Mouse (Mus musculus): ENCODE measurements around the gene Yars. TPM values are rescaled to one million over a fixed set of nuclear protein-coding genes. Genes with fewer than 3 reads are reported as not detected.

Yars gene
- total and polyA plus RNA-seq, 3 experiments, result 89.5 to 539 (median 179) TPM

GRCm38 (mm10) chr4:129190538-129190937, 978 bp downstream of the Yars start:
- peaks cover 6 to 16% of the 10 kb centered on the region in 2 experiments for H3K4me1 ChIP-seq (ENCODE audit: control insufficient read depth in 1 of 2, insufficient read depth in 2 of 2, low read length in 2 of 2)
- TF ChIP-seq NELFE (IDR thresholded peaks at IDR 0.05; ENCODE audit: low read depth, low read length) (no peak), POLR2A (IDR thresholded peaks at IDR 0.05; ENCODE audit: control insufficient read depth in 1 of 2, insufficient read depth in 1 of 2, low read depth in 1 of 2, low read length in 2 of 2, poor library complexity in 1 of 2) (0 out of 4 replicates have a peak, but pooled peaks of 1 of the 2 experiments have one; percentile 38)
- no peaks in the 10 kb centered on the region for H3K9me3 ChIP-seq (replicated peaks; ENCODE audit: insufficient read depth, low read length)
- peaks cover 23 to 26% of the 10 kb centered on the region in 2 experiments for H3K36me3 ChIP-seq (ENCODE audit: control insufficient read depth in 1 of 2, insufficient read depth in 2 of 2, low read length in 2 of 2)
- peak overlapping the region; percentile 62 to 88 for H3K4me3 ChIP-seq (ENCODE audit: control insufficient read depth in 1 of 2, insufficient read depth in 1 of 2, low read depth in 2 of 2, low read length in 2 of 2)
- peak overlapping the region; percentile 89 for H3K27ac ChIP-seq (ENCODE audit: control insufficient read depth, low read depth, low read length)
- peak; percentile 67 for DNase-seq (ENCODE audit: low read depth, low spot score)
- H3K27me3 ChIP-seq (ENCODE audit: control insufficient read depth in 1 of 2, insufficient read depth in 2 of 2, low read length in 2 of 2), result no peaks in the 10 kb centered on the region
- H3K79me2 ChIP-seq (ENCODE audit: control insufficient read depth, insufficient read depth, low read length, poor library complexity), result peaks cover 56% of the 10 kb centered on the region
- H3K9ac ChIP-seq (ENCODE audit: control insufficient read depth, low read depth, low read length, poor library complexity, severe bottlenecking), result peak overlapping the region; percentile 94

DNA sequence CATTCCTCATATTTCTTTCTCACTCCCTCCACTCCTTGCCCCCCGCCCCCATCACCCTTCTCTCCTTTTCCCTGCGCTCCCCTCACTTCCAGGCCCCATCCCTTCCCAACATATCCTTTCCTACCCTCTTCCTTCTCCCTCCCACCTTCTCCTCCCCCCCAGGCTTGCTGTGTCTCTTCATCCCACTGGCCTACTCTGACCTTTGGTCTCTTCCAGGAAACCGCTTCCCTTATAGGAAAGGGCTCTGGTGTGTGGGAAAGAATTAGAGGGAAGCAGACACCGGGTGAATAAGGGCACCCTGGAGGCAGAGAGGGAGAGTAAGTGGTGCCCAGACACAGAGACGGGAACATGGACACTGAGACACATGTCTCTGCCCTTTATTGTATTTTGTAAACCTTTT, 2.1 kb downstream of the Yars start:
- no peak for DNase-seq (ENCODE audit: low read depth, low spot score)
- Histone ChIP-seq H3K36me3 (ENCODE audit: control insufficient read depth in 1 of 2, insufficient read depth in 2 of 2, low read length in 2 of 2) (peaks cover 26 to 28% of the 10 kb centered on the region in 2 experiments), H3K79me2 (ENCODE audit: control insufficient read depth, insufficient read depth, low read length, poor library complexity) (peaks cover 58% of the 10 kb centered on the region), H3K4me3 (ENCODE audit: control insufficient read depth in 1 of 2, insufficient read depth in 1 of 2, low read depth in 2 of 2, low read length in 2 of 2) (no peak overlapping the region), H3K9ac (ENCODE audit: control insufficient read depth, low read depth, low read length, poor library complexity, severe bottlenecking) (no peak overlapping the region; the same call in 1 of the 2 replicates), H3K27ac (ENCODE audit: control insufficient read depth, low read depth, low read length) (no peak overlapping the region), H3K27me3 (ENCODE audit: control insufficient read depth in 1 of 2, insufficient read depth in 2 of 2, low read length in 2 of 2) (no peaks in the 10 kb centered on the region), H3K4me1 (ENCODE audit: control insufficient read depth in 1 of 2, insufficient read depth in 2 of 2, low read length in 2 of 2) (peaks cover 6 to 16% of the 10 kb centered on the region in 2 experiments), H3K9me3 (replicated peaks; ENCODE audit: insufficient read depth, low read length) (no peaks in the 10 kb centered on the region)
- TF ChIP-seq CHD2 (IDR thresholded peaks at IDR 0.05; ENCODE audit: low read length), result no peak
- no peak for TF ChIP-seq MAFK (IDR thresholded peaks at IDR 0.05; ENCODE audit: borderline replicate concordance, low read depth, low read length)
- TF ChIP-seq POLR2AphosphoS2 (IDR thresholded peaks at IDR 0.05; ENCODE audit: low read length), result no peak
- no peak for TF ChIP-seq MAX (IDR thresholded peaks at IDR 0.05; ENCODE audit: low read length)
- TF ChIP-seq KAT2A (conservative IDR thresholded peaks at IDR 0.05; ENCODE audit: low read depth, low read length), result no peak
- TF ChIP-seq ZKSCAN1 (IDR thresholded peaks at IDR 0.05; ENCODE audit: low read depth, low read length), result no peak
- no peak for TF ChIP-seq GATA1 (IDR thresholded peaks at IDR 0.05; ENCODE audit: low read depth, low read length)
- no peak for TF ChIP-seq E2F4 (IDR thresholded peaks at IDR 0.05; ENCODE audit: borderline replicate concordance, low read depth, low read length)
- TF ChIP-seq MYC (IDR thresholded peaks at IDR 0.05; ENCODE audit: low read depth, low read length), result no peak
- TF ChIP-seq EP300 (IDR thresholded peaks at IDR 0.05; ENCODE audit: low read depth in 1 of 2, low read length in 2 of 2), result no peak
- no peak for TF ChIP-seq ZC3H11A (IDR thresholded peaks at IDR 0.05; ENCODE audit: low read depth, low read length)
- TF ChIP-seq ZMIZ1 (IDR thresholded peaks at IDR 0.05; ENCODE audit: low read depth, low read length), result no peak
- no peak for TF ChIP-seq MAZ (IDR thresholded peaks at IDR 0.05; ENCODE audit: low read depth, low read length)
- no peak for TF ChIP-seq JUND (IDR thresholded peaks at IDR 0.05; ENCODE audit: low read depth, low read length)
- TF ChIP-seq TCF12 (IDR thresholded peaks at IDR 0.05; ENCODE audit: low read depth, low read length), result no peak
- no peak for TF ChIP-seq RCOR1 (IDR thresholded peaks at IDR 0.05; ENCODE audit: low read depth, low read length)
- TF ChIP-seq SIN3A (IDR thresholded peaks at IDR 0.05; ENCODE audit: low read length), result no peak
- no peak for TF ChIP-seq MYB (IDR thresholded peaks at IDR 0.05; ENCODE audit: low read depth, low read length)
- no peak for TF ChIP-seq GABPA (IDR thresholded peaks at IDR 0.05; ENCODE audit: low read depth, low read length)

All from MEL (cell line).